Comparison of ENCODE assay signal across 8 mouse cellular contexts in the genomic region with DNA sequence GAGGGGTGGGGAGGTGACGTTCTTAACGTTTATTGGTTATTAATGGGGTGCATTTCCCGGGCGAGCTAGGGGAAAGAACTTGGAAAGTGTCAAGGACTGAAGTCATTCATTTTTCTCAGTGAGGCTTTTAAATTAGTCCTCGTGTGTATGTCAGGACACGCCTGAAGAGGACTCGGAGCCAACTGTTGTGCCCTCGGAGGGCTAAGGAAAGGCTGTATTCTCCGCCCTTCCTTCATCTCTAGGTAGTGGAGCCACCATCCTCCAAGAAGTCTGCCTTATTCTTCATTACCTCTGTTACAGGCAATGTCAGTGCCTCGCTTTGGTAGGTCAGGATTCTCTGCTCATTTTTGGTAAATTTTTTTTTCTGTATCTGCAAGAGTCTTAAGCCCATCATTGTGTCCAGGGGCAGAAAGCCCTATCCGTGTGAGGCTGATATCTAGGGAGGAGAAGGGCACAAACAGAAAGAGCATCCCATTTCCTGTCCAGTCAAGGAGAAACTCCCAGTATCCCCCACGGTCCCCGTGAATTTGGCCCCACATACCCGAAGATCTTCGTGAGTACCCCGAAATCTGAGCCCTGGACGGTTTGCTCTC.
A peak's percentile ranks its signal among the peaks of the same experiment; 100 is the strongest.
DNase-seq lines count a peak whose midpoint lies in the region; ATAC-seq and TF ChIP-seq lines count a peak whose summit lies in the region.

No protein-coding gene starts in this region.

- ATAC-seq in forebrain, postnatal 0 days, result peak; percentile 46
- ATAC-seq in liver, embryonic 12.5 days, result peak; percentile 34

- intact Hi-C loops in gastrocnemius, postnatal 36 days (cut with DNase I), result loop anchor here (1.0 to 2.0 kb wide), 2 partner anchors 84 to 216 kb away; a partner anchor contains a TSS

- H3K9ac ChIP-seq in ES-Bruce4 (ENCODE audit: low read depth, poor library complexity, severe bottlenecking), result peak overlapping the region; percentile 68
- peak overlapping the region; percentile 36 for H3K9ac ChIP-seq in forebrain, postnatal 0 days
- peak overlapping the region; percentile 60 for H3K9ac ChIP-seq in liver, embryonic 12.5 days

- H3K4me2 ChIP-seq in forebrain, postnatal 0 days (ENCODE audit: low read depth), result peak overlapping the region; percentile 60
- peak overlapping the region; percentile 79 for H3K4me2 ChIP-seq in liver, embryonic 12.5 days

- peaks cover 2% of the 10 kb centered on the region for H3K4me1 ChIP-seq in ES-Bruce4 (ENCODE audit: control insufficient read depth, insufficient read depth, low read length)
- peaks cover 15% of the 10 kb centered on the region for H3K4me1 ChIP-seq in forebrain, postnatal 0 days (ENCODE audit: insufficient read depth)
- peaks cover 41% of the 10 kb centered on the region for H3K4me1 ChIP-seq in liver, embryonic 12.5 days

- TF ChIP-seq CTCF in ES-Bruce4 (IDR thresholded peaks at IDR 0.05; ENCODE audit: low read depth, low read length), result no peak
- no peak for TF ChIP-seq CTCF in forebrain, postnatal 0 days (IDR thresholded peaks at IDR 0.05; ENCODE audit: low read depth)

- 2% methylated on average over 17 of the region's 17 CpGs for WGBS in forebrain, postnatal 0 days
- WGBS in liver, embryonic 12.5 days (ENCODE audit: insufficient replicate concordance), result 9% methylated on average over 17 of the region's 17 CpGs

- H3K4me3 ChIP-seq in ES-Bruce4 (ENCODE audit: low read depth, low read length), result peak overlapping the region; percentile 64
- H3K4me3 ChIP-seq in forebrain, postnatal 0 days (ENCODE audit: low read depth, low read length), result peak overlapping the region; percentile 42
- peak overlapping the region; percentile 52 for H3K4me3 ChIP-seq in liver, embryonic 12.5 days

- H3K27me3 ChIP-seq in ES-Bruce4 (ENCODE audit: control insufficient read depth, insufficient read depth, low read length, poor library complexity, severe bottlenecking), result no peaks in the 10 kb centered on the region
- no peaks in the 10 kb centered on the region for H3K27me3 ChIP-seq in forebrain, postnatal 0 days (ENCODE audit: insufficient read depth, low read length)
- H3K27me3 ChIP-seq in liver, embryonic 12.5 days (replicated peaks), result no peaks in the 10 kb centered on the region; the same call in 1 of the 2 replicates

- peak overlapping the region; percentile 91 for H3K27ac ChIP-seq in ES-Bruce4 (ENCODE audit: insufficient read depth, low read length)
- H3K27ac ChIP-seq in forebrain, postnatal 0 days (ENCODE audit: low read depth, low read length), result no peak overlapping the region
- H3K27ac ChIP-seq in liver, embryonic 12.5 days, result peak overlapping the region; percentile 17; the same call in 1 of the 2 replicates

- TF ChIP-seq POLR2A in ES-Bruce4 (IDR thresholded peaks at IDR 0.05; ENCODE audit: insufficient read depth, low read length), result no peak

- no peaks in the 10 kb centered on the region for H3K36me3 ChIP-seq in ES-Bruce4 (ENCODE audit: control insufficient read depth, insufficient read depth, low read length, poor library complexity, severe bottlenecking)
- no peaks in the 10 kb centered on the region for H3K36me3 ChIP-seq in forebrain, postnatal 0 days (ENCODE audit: insufficient read depth)
- H3K36me3 ChIP-seq in liver, embryonic 12.5 days, result no peaks in the 10 kb centered on the region

- DNase-seq in gastrocnemius, adult 18-20 months (ENCODE audit: low spot score), result peak; percentile 29
- DNase-seq in gastrocnemius, postnatal 36 days, result no peak
- no peak for DNase-seq in forebrain, postnatal 0 days
- DNase-seq in thymus, postnatal 10 days (ENCODE audit: low spot score in 2 of 2), result no peak
- no peak for DNase-seq in spleen, postnatal 36 days (ENCODE audit: low spot score in 2 of 2)
- no peak for DNase-seq in thymus, postnatal 14 days

- H3K9me3 ChIP-seq in ES-Bruce4 (replicated peaks; ENCODE audit: control insufficient read depth, insufficient read depth, low read length, poor library complexity, severe bottlenecking), result no peaks in the 10 kb centered on the region
- H3K9me3 ChIP-seq in forebrain, postnatal 0 days (ENCODE audit: low read length), result no peaks in the 10 kb centered on the region
- no peaks in the 10 kb centered on the region for H3K9me3 ChIP-seq in liver, embryonic 12.5 days (replicated peaks)

- no peak for TF ChIP-seq EP300 in ES-Bruce4 (IDR thresholded peaks at IDR 0.05; ENCODE audit: insufficient read depth, low read depth, low read length)
